Mouse (Mus musculus): ENCODE measurements around the gene Epb41l3. TPM values are rescaled to one million over a fixed set of nuclear protein-coding genes. Genes with fewer than 3 reads are reported as not detected.

Gene Epb41l3
- polyA plus RNA-seq, 1 experiment = 5.8 TPM

- no peak for DNase-seq (ENCODE audit: low read depth in 1 of 2, low spot score in 2 of 2)
- no peaks in the 10 kb centered on the region for H3K36me3 ChIP-seq (ENCODE audit: control insufficient read depth, insufficient read depth, low read length)
- H3K27ac ChIP-seq (ENCODE audit: insufficient read depth, low read length) = no peak overlapping the region
- no peak overlapping the region for H3K4me3 ChIP-seq (ENCODE audit: extremely low read depth, insufficient read depth, insufficient read length)
- TF ChIP-seq CTCF (IDR thresholded peaks at IDR 0.05; ENCODE audit: extremely low read depth, insufficient read depth, insufficient read length, insufficient replicate concordance) = no peak
- TF ChIP-seq POLR2A (IDR thresholded peaks at IDR 0.05; ENCODE audit: low read depth, low read length) = no peak
- H3K4me1 ChIP-seq (ENCODE audit: control insufficient read depth, insufficient read depth, insufficient read length) = no peaks in the 10 kb centered on the region
- no peaks in the 10 kb centered on the region for H3K27me3 ChIP-seq (ENCODE audit: control insufficient read depth, insufficient read depth, low read length)
- 61% methylated on average over 12 of the region's 12 CpGs for WGBS
Observed at GRCm38 (mm10) chr17:69288130-69288529, 212.6 kb downstream of the Epb41l3 start.

GRCm38 (mm10) chr17:69290272-69290671 is 214.8 kb downstream of the Epb41l3 start:
- no peaks in the 10 kb centered on the region for H3K27me3 ChIP-seq (ENCODE audit: control insufficient read depth, insufficient read depth, low read length)
- no peak overlapping the region for H3K4me3 ChIP-seq (ENCODE audit: extremely low read depth, insufficient read depth, insufficient read length)
- WGBS = 90% methylated on average over 3 of the region's 3 CpGs
- H3K36me3 ChIP-seq (ENCODE audit: control insufficient read depth, insufficient read depth, low read length) = no peaks in the 10 kb centered on the region
- H3K4me1 ChIP-seq (ENCODE audit: control insufficient read depth, insufficient read depth, insufficient read length) = no peaks in the 10 kb centered on the region
- no peak for DNase-seq (ENCODE audit: low read depth in 1 of 2, low spot score in 2 of 2)
- no peak for TF ChIP-seq CTCF (IDR thresholded peaks at IDR 0.05; ENCODE audit: extremely low read depth, insufficient read depth, insufficient read length, insufficient replicate concordance)
- no peak for TF ChIP-seq POLR2A (IDR thresholded peaks at IDR 0.05; ENCODE audit: low read depth, low read length)
- no peak overlapping the region for H3K27ac ChIP-seq (ENCODE audit: insufficient read depth, low read length)

GRCm38 (mm10) chr17:69301552-69301951 is 226.1 kb downstream of the Epb41l3 start:
- Histone ChIP-seq H3K4me1 (ENCODE audit: control insufficient read depth, insufficient read depth, insufficient read length) (no peaks in the 10 kb centered on the region), H3K4me3 (ENCODE audit: extremely low read depth, insufficient read depth, insufficient read length) (no peak overlapping the region), H3K27me3 (ENCODE audit: control insufficient read depth, insufficient read depth, low read length) (no peaks in the 10 kb centered on the region), H3K27ac (ENCODE audit: insufficient read depth, low read length) (no peak overlapping the region), H3K36me3 (ENCODE audit: control insufficient read depth, insufficient read depth, low read length) (no peaks in the 10 kb centered on the region)
- WGBS = 78% methylated on average over 4 of the region's 4 CpGs
- TF ChIP-seq CTCF (IDR thresholded peaks at IDR 0.05; ENCODE audit: extremely low read depth, insufficient read depth, insufficient read length, insufficient replicate concordance) = no peak
- TF ChIP-seq POLR2A (IDR thresholded peaks at IDR 0.05; ENCODE audit: low read depth, low read length) = no peak
- DNase-seq (ENCODE audit: low read depth in 1 of 2, low spot score in 2 of 2) = no peak

- H3K27me3 ChIP-seq (ENCODE audit: control insufficient read depth, insufficient read depth, low read length) = no peaks in the 10 kb centered on the region
- WGBS = 85% methylated on average over 11 of the region's 11 CpGs
- no peak for DNase-seq (ENCODE audit: low read depth in 1 of 2, low spot score in 2 of 2)
- H3K4me1 ChIP-seq (ENCODE audit: control insufficient read depth, insufficient read depth, insufficient read length) = no peaks in the 10 kb centered on the region
- TF ChIP-seq CTCF (IDR thresholded peaks at IDR 0.05; ENCODE audit: extremely low read depth, insufficient read depth, insufficient read length, insufficient replicate concordance) (no peak), POLR2A (IDR thresholded peaks at IDR 0.05; ENCODE audit: low read depth, low read length) (no peak)
- H3K27ac ChIP-seq (ENCODE audit: insufficient read depth, low read length) = no peak overlapping the region
- H3K36me3 ChIP-seq (ENCODE audit: control insufficient read depth, insufficient read depth, low read length) = no peaks in the 10 kb centered on the region
- no peak overlapping the region for H3K4me3 ChIP-seq (ENCODE audit: extremely low read depth, insufficient read depth, insufficient read length)
Observed at GRCm38 (mm10) chr17:69303579-69304274, 228.2 kb downstream of the Epb41l3 start.

- no peak overlapping the region for H3K4me3 ChIP-seq (ENCODE audit: extremely low read depth, insufficient read depth, insufficient read length)
- 90% methylated on average over 9 of the region's 9 CpGs for WGBS
- H3K4me1 ChIP-seq (ENCODE audit: control insufficient read depth, insufficient read depth, insufficient read length) = no peaks in the 10 kb centered on the region
- H3K27ac ChIP-seq (ENCODE audit: insufficient read depth, low read length) = no peak overlapping the region
- TF ChIP-seq CTCF (IDR thresholded peaks at IDR 0.05; ENCODE audit: extremely low read depth, insufficient read depth, insufficient read length, insufficient replicate concordance) = no peak
- TF ChIP-seq POLR2A (IDR thresholded peaks at IDR 0.05; ENCODE audit: low read depth, low read length) = no peak
- no peak for DNase-seq (ENCODE audit: low read depth in 1 of 2, low spot score in 2 of 2)
- H3K36me3 ChIP-seq (ENCODE audit: control insufficient read depth, insufficient read depth, low read length) = no peaks in the 10 kb centered on the region
- H3K27me3 ChIP-seq (ENCODE audit: control insufficient read depth, insufficient read depth, low read length) = no peaks in the 10 kb centered on the region
Observed at GRCm38 (mm10) chr17:69307636-69308035, 232.2 kb downstream of the Epb41l3 start.

- H3K4me3 ChIP-seq (ENCODE audit: extremely low read depth, insufficient read depth, insufficient read length) = no peak overlapping the region
- no peak overlapping the region for H3K27ac ChIP-seq (ENCODE audit: insufficient read depth, low read length)
- DNase-seq (ENCODE audit: low read depth in 1 of 2, low spot score in 2 of 2) = no peak
- H3K4me1 ChIP-seq (ENCODE audit: control insufficient read depth, insufficient read depth, insufficient read length) = no peaks in the 10 kb centered on the region
- no peaks in the 10 kb centered on the region for H3K36me3 ChIP-seq (ENCODE audit: control insufficient read depth, insufficient read depth, low read length)
- H3K27me3 ChIP-seq (ENCODE audit: control insufficient read depth, insufficient read depth, low read length) = no peaks in the 10 kb centered on the region
- WGBS = 87% methylated on average over 4 of the region's 4 CpGs
- no peak for TF ChIP-seq POLR2A (IDR thresholded peaks at IDR 0.05; ENCODE audit: low read depth, low read length)
- no peak for TF ChIP-seq CTCF (IDR thresholded peaks at IDR 0.05; ENCODE audit: extremely low read depth, insufficient read depth, insufficient read length, insufficient replicate concordance)
Observed at GRCm38 (mm10) chr17:69309872-69310271, 234.4 kb downstream of the Epb41l3 start.

GRCm38 (mm10) chr17:69320496-69320895 is 245.0 kb downstream of the Epb41l3 start:
- no peaks in the 10 kb centered on the region for H3K36me3 ChIP-seq (ENCODE audit: control insufficient read depth, insufficient read depth, low read length)
- no peak for DNase-seq (ENCODE audit: low read depth in 1 of 2, low spot score in 2 of 2)
- H3K4me1 ChIP-seq (ENCODE audit: control insufficient read depth, insufficient read depth, insufficient read length) = no peaks in the 10 kb centered on the region
- no peak for TF ChIP-seq CTCF (IDR thresholded peaks at IDR 0.05; ENCODE audit: extremely low read depth, insufficient read depth, insufficient read length, insufficient replicate concordance)
- no peak for TF ChIP-seq POLR2A (IDR thresholded peaks at IDR 0.05; ENCODE audit: low read depth, low read length)
- H3K4me3 ChIP-seq (ENCODE audit: extremely low read depth, insufficient read depth, insufficient read length) = no peak overlapping the region
- no peaks in the 10 kb centered on the region for H3K27me3 ChIP-seq (ENCODE audit: control insufficient read depth, insufficient read depth, low read length)
- 14% methylated on average over 10 of the region's 10 CpGs for WGBS
- H3K27ac ChIP-seq (ENCODE audit: insufficient read depth, low read length) = no peak overlapping the region
